Mouse (Mus musculus): Measurements from ENCODE around the gene Olfr186. TPM values are rescaled to one million over a fixed set of nuclear protein-coding genes. Genes with fewer than 3 reads are reported as not detected.
"Not testable (repeated sequence)": the region's sequence is repeated elsewhere in the genome, so short reads cannot be mapped to it uniquely, and the experiment has no call there.

Gene Olfr186
- not detected for total RNA-seq (2021)
- long read RNA-seq, experiment 1 = 0 reads
- long read RNA-seq, experiment 2 = 0 reads

DNA sequence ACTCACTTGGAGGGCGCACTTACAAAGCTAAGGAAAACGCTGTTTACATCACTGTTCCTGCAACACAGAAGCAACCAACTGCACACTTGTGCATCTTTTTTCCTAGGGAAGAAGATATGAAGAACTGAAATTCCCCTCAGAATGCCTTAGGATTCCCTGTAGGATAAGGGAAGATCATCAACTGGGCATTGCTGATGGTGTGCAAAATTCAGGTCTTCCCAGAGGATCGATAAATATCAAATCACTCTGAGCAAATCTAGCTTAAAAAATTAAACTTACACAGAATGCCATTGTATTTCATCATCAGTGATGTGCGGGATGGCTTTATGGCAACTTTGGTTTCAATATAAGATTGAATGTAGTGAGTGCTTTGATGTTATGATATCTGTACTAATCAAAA lies at the start of gene Olfr186:
TSS of gene Olfr186 (minus strand) at position 101 of the 400 bp plus-strand sequence.
- DNase-seq (ENCODE audit: low spot score in 2 of 2) = no peak

DNA sequence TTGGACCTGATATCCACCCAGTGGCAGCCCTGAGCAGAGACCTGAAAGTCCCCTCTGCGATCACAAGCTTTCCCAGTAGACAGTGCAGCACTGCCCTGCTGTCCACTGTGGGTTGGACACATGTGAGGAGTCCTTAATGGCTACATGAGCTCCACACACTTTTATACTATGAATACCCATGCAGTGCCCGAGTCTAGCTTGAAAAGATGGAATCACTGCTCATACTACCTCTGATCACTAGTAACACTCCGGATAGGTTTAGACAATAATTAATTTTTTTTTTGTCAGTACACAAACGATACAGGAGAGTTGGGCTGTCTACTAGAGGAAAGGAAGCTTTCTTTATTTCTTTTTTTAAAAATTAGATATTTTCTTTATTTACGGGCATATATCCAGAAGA lies 47.8 kb upstream of the Olfr186 start, which contains the start of gene Olfr190:
TSS of gene Olfr190 (minus strand) at position 101 of the 400 bp plus-strand sequence.
- DNase-seq (ENCODE audit: low spot score in 2 of 2) = no peak

DNA sequence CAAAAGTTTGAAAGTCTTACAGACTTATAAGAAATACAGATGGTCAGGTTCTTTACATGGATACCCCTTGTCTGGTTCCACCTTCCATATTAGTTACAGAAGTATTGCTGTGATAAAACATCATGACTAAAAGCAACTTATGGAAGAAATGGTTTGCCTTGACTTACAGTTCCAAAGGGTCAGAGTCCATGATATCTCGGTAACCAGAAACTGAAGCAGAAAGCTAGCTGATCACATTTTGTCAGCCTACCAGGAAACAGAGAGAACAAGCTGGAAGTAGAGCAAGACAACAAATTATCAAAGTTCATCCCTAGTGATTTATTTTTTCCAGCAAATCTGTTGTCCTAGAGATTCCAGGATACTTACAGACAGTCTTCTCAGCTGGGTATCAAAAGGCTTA lies 43.4 kb upstream of the Olfr186 start:
- DNase-seq (ENCODE audit: low spot score in 2 of 2) = no peak

DNA sequence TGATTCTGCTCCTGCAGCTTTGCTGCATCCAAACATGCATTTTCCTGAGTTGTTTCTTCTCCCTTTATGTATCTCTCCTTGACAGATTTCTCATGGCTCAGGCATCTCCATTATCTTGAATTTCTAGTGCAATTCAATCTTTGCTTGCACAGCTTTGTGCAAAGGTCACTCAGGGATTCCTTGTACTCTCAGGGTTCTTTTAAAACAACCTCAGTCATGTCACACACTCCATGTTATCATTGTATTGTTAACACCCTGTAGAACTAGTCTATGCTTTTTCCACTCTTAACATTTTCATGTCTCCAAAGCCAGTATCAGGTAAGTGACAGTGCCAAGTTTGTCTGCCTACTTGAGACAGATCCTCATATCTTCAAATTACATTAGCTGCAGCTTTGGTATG lies 41.7 kb upstream of the Olfr186 start:
- no peak for DNase-seq (ENCODE audit: low spot score in 2 of 2)

DNA sequence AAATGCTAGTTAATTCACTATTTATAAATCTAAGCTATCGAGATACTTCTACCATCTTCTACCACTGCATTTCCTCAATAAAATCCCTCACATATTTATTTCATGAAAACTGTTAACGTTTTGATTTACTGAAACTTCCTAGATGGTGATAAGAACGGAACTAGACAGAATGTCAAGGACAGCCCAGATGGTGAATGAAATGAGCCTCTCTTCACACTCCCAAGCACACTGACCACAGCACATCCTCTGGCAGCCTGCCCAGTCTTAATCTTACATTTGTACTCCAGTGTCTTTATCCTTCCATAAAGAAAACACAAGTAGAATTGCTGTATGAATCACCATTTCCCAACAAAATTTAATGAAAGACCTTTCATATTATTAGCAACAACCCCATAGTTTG lies 32.3 kb upstream of the Olfr186 start:
- DNase-seq (ENCODE audit: low spot score in 2 of 2) = not testable (repeated sequence)

DNA sequence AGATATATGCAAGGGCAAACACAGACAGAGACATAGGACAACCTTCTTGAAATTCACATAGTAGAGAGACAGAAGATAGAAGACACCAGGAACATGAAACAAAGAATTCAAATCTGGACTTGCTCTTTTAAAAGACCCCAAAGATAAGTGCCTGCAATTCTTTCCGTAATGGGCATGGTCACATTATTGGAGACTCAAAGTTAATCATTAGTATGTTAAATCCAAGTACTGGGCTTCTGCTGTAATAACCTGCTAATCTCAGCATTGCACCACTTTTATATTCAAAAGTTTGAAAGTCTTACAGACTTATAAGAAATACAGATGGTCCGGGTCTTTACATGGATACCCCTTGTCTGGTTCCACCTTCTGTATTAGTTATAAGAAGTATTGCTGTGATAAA lies 19.2 kb upstream of the Olfr186 start:
- not testable (repeated sequence) for DNase-seq (ENCODE audit: low spot score in 2 of 2)

DNA sequence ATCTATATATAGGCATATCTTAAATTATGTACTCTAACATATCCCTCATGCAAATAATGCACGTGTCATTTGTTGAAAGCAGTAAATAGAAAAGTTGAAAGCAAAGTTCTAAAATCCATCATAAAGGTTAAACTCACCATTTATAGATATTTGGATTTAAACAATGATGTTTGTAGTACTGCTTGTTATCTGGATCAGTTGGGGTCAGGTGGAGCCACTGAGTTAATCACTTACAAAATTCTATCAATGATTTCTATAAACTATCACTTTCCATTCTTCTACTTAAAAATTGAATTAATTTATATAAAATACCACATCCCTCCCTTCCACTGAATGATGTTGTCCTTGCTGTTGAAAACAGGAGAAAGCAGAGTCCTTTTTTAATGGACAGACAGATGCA lies 18.8 kb upstream of the Olfr186 start:
- DNase-seq (ENCODE audit: low spot score in 2 of 2) = no peak

DNA sequence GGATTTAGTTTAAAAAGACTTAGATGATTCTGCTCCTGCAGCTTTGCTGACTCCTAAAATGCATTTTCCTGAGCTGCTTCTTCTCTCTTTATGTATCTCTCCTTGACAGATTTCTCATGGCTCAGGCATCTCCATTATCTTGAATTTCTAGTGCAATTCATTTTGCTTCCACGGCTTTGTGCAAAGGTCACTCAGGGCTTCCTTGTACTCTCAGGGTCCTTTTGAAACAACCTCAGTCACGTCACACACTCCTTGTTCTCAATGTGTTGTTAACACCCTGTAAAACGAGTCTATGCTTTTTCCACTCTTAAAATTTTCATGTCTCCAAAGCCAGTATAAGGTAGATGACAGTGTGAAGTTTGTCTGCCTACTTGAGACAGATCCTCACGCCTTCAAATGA lies 17.5 kb upstream of the Olfr186 start:
- DNase-seq (ENCODE audit: low spot score in 2 of 2) = no peak

DNA sequence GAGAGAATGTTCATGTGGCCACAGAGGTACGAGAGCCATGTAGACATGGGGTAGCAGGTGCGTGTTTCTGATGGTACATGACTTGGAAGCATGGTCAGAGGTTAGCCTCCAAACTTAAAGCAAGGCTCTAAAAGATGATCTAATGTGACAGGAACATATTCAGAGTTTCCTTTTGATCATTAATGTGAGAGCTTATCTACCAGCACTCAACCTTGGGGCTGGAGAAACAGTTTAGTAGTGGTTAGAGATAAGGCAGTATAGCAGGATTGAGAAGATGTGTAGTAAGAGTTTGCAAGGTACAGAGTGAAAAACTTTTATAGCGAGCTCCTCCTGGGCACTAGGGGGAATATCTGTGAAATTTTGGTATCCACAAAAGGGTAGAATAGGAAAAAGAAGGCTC lies 15.7 kb upstream of the Olfr186 start:
- no peak for DNase-seq (ENCODE audit: low spot score in 2 of 2)

DNA sequence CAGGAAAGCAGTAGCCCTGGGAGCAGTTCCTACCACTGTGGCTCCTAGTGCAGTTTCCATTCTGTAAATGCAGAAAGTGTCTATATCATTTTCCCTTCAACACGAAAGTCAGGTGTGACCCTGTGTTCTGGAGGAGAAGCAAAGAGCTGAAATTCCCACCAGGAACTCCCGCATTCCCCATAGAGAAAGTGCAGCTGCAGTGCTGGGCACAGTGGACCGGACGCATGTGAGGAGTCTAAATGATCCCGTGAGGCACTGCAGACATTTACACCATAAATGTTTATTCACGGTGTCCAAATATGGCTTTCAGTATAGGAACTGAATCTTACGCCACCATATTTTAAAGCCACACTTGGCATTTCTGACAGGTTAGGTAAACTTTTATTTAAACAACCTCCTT lies 9.6 kb upstream of the Olfr186 start, which contains the start of gene Olfr187:
TSS of gene Olfr187 (minus strand) at position 58 of the 400 bp plus-strand sequence.
- DNase-seq (ENCODE audit: low spot score in 2 of 2) = no peak

DNA sequence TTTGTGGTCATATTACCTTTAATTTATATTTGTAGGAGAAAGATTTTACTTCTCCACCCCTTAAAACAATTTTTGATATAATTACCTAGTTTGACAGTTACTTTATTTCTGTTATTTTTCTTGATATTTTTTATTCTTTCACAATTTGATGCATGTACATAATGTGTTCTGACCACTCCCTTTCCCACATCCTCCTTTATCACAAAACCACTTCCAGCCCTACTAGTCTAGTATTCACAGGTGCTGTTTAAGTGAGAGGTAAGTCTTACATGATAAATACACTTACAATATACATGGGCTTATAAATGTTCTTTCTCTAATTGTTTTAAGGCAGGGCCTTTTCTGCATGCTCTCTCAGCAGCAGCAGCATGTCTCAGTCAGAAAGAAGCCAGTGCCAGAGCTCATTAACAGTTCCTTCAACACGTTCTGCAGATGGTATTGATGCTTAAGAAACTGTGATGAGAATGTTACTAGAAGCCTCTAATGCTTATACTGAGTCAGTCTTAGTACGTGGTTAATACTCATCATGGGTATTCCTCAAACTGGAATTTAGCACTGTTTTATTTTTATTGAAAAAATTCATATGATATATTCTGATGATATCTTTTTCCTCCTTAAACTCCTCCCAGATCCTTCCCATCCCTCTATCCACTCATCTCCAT lies 16.6 kb downstream of the Olfr186 start:
- DNase-seq (ENCODE audit: low spot score in 2 of 2) = no peak

DNA sequence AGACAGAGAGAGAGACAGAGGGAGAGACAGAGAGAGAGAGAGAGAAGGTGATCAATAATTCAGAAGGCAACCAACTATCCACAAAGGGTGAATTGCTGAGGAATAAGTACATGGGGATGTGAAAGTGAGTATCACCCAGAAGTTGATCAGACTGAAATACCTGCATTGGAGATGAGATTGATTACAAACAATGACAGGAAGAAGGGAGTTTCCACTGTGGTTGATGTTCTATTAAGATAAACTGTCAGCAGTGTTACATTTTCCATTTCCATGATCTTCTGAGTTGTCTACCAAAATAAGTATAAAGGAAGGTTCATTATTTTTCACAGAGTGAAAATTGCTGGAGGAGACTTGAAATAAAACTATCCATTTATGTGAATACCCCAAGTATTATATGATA lies 22.9 kb downstream of the Olfr186 start:
- DNase-seq (ENCODE audit: low spot score in 2 of 2) = no peak

DNA sequence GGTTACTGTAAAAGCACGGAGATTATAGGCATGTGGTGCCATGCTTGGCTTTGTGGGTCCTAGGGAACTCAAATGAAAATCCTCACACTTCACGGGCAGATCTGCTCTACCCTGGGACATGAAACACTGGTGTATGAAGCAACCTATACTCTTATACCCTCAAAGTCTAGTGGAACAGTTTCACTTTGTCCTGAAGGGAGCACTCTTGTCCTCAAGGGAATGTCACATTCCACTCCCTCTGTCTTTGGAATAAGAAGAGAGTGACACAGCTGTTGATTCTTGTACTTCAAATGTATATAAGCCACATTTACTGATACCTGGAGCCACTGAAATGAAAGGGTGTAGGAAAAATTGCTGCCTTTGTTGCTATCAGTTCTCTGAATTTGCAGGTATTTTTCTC lies 35.0 kb downstream of the Olfr186 start, which contains the start of gene Olfr183:
TSS of gene Olfr183 (plus strand) at position 301 of the 400 bp plus-strand sequence.
- DNase-seq (ENCODE audit: low spot score in 2 of 2) = no peak

Other genes starting within 250 kb of the Olfr186 start
- gene Olfr173, start 230.0 kb downstream of the Olfr186 start, total RNA-seq (2021) = not detected
- gene Olfr175-ps1, start 203.5 kb downstream of the Olfr186 start, total RNA-seq (2021) = not detected
- not detected for gene Olfr177, start 155.5 kb downstream of the Olfr186 start, total RNA-seq (2021)
- not detected for gene Olfr178, start 138.2 kb downstream of the Olfr186 start, total RNA-seq (2021)
- not detected for gene Olfr181, start 101.5 kb downstream of the Olfr186 start, total RNA-seq (2021)
- not detected for gene Olfr180, start 100.9 kb downstream of the Olfr186 start, total RNA-seq (2021)
- not detected for gene Olfr183, start 34.9 kb downstream of the Olfr186 start, total RNA-seq (2021)
- not detected for gene Olfr187, start 9.5 kb upstream of the Olfr186 start, total RNA-seq (2021)
- gene Olfr190, start 47.7 kb upstream of the Olfr186 start, total RNA-seq (2021) = not detected
- not detected for gene Olfr191, start 59.5 kb upstream of the Olfr186 start, total RNA-seq (2021)
- gene Olfr193, start 81.6 kb upstream of the Olfr186 start, total RNA-seq (2021) = not detected
- gene Olfr194, start 90.8 kb upstream of the Olfr186 start, total RNA-seq (2021) = not detected
- gene Olfr195, start 116.8 kb upstream of the Olfr186 start, total RNA-seq (2021) = not detected
- gene Olfr196, start 140.2 kb upstream of the Olfr186 start, total RNA-seq (2021) = not detected
- not detected for gene Olfr198, start 173.2 kb upstream of the Olfr186 start, total RNA-seq (2021)
- not detected for gene Olfr199, start 189.5 kb upstream of the Olfr186 start, total RNA-seq (2021)
- gene Olfr201, start 242.3 kb upstream of the Olfr186 start, total RNA-seq (2021) = not detected

Measured in left cerebral cortex, adult 18-20 months (tissue).